Mouse (Mus musculus) olfactory bulb, adult 2 months (tissue): Measurements from ENCODE around the gene Mon2. TPM values are rescaled to one million over a fixed set of nuclear protein-coding genes. Genes with fewer than 3 reads are reported as not detected.

ENCODE experiments used
- H3K27ac ChIP-seq: fragments of 200-500 bp; 2 replicates; pipeline ENCODE4 v1.5.1; 2012; ENCODE audit warnings: low read depth, low read length; ENCODE audit not compliant: insufficient read depth
- H3K4me1 ChIP-seq: fragments of 200-500 bp; 2 replicates; pipeline ENCODE4 v1.6.1; 2012; ENCODE audit warnings: low read length; ENCODE audit not compliant: control insufficient read depth, insufficient read depth
- H3K4me3 ChIP-seq: fragments of 200-500 bp; 2 replicates; pipeline ENCODE4 v1.5.1; 2012; ENCODE audit warnings: mild to moderate bottlenecking, low read depth, low read length, moderate library complexity; ENCODE audit not compliant: insufficient read depth
- CTCF ChIP-seq: fragments of 200-500 bp; IDR thresholded peaks from 2 replicates; pipeline ENCODE4 v1.5.1; 2012; ENCODE audit warnings: low read depth, mild to moderate bottlenecking, low read length, moderate library complexity; ENCODE audit not compliant: insufficient read depth
- POLR2A ChIP-seq: fragments of 200-500 bp; IDR thresholded peaks from 2 replicates; pipeline ENCODE4 v1.6.1; 2012; ENCODE audit warnings: mild to moderate bottlenecking, low read depth, low read length, moderate library complexity; ENCODE audit not compliant: insufficient read depth
- WGBS: fragments of 180-500 bp; shearing (Covaris S2); methylation state at CpG from one replicate; pipeline ENCODE4 v1.1.7; 2018; 5-methylcytosine and 5-hydroxymethylcytosine counted together
- polyA plus RNA-seq: library from polyadenylated mRNA; stranded (reverse); fragments of >200 nt; gene quantifications from 2 replicates; pipeline ENCODE4 v1.2.4, GENCODE M21; 2012; ENCODE audit warnings: low replicate concordance; ENCODE audit not compliant: missing spikeins, insufficient read depth, insufficient read length

Mon2 gene
- polyA plus RNA-seq, 1 experiment = not detected

- H3K4me3 ChIP-seq = no peak overlapping the region
- no peak overlapping the region for H3K27ac ChIP-seq
- no peak for TF ChIP-seq CTCF
- no peak for TF ChIP-seq POLR2A
- 90% methylated on average over 7 of the region's 7 CpGs for WGBS
- 0 out of 2 replicates have a peak, but pooled peaks cover 2% of the 10 kb centered on the region for H3K4me1 ChIP-seq
Measured at GRCm38 (mm10) chr10:122942771-122943170, 133.5 kb downstream of the Mon2 start.

Other genes starting within 250 kb of the Mon2 start
- 173 TPM in 1 of 2 replicates, not detected in the other for gene Usp15, start 120.5 kb upstream of the Mon2 start, polyA plus RNA-seq
- gene Fam19a2, start 187.5 kb upstream of the Mon2 start, polyA plus RNA-seq = not detected in 2 replicates